Mouse (Mus musculus) lung, postnatal 36 days (tissue): ENCODE data around the gene Stard10.

Source experiments
- DNase-seq: peaks from one replicate; pipeline ENCODE4 v3.0.0; 2022; ENCODE audit warnings: mixed read lengths

Gene Stard10

DNA sequence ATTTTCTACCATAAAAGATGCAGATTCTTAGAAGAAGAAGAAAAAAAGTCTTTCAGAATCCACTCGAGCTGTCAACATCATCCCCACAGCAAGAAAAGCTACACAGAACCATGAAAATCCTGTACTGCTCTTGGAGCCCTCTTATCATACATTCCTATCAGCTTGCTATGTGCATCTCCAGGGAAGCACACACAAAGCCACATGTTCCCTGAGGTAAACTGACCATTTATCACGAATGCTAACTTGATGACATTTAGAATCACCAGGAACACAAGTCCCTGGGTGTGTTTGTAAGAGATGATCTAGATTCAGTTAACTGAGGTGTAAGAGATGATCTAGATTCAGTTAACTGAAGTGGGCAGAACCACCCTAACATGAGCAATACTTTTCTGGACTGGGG, 10.0 kb upstream of the Stard10 start:
- no peak for DNase-seq

DNA sequence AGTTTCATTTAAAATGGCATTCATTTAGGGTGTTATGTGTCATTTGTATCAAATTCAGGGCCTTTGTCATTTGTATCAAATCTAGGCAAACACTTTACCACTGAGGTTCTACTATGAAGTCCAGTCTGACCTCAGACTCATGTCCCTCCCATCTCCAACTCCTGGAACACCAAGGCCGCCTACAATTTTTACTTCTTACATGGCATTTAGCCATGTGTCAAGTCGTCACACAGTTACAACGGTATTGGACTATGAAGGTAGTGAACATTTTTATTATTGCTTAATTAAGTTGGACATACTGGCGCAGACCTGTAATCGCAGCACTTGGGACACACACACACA, 6.9 kb upstream of the Stard10 start:
- no peak for DNase-seq

DNA sequence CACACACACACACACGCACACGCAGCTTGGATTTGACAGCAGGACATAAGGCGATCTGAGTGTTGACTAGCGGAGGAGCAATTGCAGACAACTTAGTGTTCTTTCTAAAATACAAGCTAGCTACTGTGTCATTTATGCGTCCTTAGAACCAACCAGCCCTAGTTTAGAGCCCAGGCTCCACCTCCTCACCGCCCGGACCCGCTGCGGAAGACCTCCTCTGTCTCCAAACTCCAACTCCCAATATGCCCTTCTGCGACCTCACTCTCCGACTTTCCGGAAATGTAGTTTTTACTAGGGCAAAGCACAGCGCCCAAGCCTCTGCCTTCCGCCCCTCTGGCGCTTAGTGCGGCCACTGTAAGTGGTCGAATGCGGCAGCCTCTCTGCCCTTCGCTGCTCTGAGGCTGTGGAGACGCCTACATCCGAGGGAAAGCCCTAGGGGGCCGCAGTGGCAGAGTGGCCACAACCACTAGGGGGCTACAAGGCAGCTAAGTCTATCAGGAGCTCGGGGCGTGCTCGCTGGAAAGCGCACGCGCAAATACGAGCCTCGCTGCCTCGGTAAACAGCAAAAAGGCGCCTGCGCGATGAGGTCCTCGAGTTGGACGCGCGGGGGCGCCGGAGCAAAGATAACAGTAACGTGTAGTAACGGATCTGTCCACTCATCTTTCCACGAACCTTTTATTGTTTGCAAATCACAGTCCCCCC, 6.4 kb upstream of the Stard10 start:
- peak; percentile 100 for DNase-seq

DNA sequence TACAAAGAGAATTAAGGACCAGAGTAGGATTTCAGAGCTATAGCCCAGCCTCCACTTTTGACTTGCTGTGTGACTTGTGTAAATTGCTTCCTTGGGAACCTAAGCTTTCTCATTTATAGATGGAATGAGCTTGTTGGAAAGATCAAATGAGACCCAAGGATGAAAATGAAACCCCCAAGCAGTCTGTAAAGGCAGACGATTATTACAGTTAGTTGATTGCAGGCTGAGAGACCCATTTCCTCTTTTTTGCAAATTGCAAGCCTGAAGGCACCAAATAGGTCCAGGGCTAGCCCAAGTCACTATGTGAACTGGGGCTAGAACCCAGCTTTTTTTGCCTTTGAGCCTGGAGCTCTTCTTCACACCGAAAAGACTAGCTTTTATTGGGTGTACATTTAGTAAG, 5.8 kb upstream of the Stard10 start:
- peak; percentile 27 for DNase-seq

DNA sequence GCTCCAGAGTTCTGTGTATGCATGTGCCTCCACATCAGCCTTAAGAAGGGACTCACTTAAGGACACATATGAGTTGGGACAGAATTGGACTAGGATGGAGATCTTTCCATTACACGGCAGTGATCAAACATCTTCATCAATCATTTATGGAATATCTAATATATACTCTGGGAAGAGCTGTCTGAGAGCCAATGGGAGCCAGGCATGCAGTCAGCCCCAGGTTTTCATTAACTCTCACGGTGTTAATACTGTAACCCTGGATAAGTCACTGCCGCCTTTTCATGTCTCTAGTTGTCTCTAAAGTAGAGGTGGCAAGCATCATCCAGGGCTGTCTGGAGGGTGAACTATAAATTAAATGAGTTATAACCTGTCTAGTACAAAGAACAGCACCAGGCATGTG, 3.9 kb upstream of the Stard10 start:
- DNase-seq: no peak

DNA sequence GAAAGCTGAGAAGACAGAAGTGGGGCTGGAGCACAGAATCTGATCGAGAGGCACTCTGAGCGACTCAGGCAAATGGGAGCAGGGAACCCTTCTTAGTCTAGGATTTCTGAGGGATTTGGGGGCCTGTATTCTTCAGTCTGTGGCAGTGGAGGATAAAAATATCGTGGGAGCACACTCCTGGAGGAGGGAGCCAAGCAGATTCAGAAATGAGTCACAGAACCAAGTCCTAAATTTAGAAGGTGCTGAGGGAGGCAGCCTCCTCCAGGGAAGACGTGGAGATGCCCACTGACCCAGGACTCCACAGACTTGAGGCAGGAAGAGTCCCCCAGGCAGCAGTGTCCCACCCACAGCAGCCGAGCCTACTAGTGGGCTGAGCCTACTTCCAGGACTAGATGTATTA, 2.5 kb upstream of the Stard10 start:
- no peak for DNase-seq

DNA sequence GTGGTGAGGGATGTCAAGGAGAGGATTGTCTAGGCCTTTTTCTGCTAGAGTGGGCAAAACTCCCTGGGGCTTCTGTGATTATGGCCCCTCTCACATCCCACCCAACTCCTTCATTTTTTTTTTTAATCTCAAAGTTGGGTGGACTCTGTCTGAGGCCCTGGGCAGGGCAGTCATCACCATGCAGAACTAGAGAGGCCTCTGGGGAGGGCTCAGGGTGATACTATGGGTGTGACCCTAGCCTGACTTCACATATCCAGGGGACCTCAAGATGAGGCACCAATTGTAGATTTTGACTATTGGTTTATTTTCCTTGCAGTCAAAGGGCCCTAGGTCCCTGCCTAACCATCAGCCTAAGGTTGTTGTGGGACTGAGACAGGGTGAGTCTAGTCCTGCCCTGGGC, 1.2 kb upstream of the Stard10 start:
- no peak for DNase-seq

DNA sequence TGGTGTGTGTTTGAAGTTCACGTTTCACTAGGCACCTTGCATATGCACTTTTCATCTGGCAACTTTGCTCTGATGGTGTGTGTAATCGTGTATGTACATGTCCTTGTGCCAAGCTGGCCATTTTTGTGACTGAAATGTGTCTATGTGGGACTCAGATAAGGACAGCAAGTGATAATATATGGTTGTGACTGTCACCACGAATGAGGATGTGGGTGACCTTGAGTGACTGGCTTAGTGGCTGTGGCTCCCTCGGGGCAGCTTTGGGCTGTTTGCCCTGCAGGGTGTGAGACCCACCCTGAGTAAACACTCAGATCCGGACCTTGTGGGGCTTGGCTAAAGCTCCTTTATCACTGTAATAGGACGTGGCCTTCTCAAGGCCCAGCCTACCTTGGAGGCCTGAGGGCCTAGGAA, 290 bp upstream of the Stard10 start:
- DNase-seq: peak; percentile 65

DNA sequence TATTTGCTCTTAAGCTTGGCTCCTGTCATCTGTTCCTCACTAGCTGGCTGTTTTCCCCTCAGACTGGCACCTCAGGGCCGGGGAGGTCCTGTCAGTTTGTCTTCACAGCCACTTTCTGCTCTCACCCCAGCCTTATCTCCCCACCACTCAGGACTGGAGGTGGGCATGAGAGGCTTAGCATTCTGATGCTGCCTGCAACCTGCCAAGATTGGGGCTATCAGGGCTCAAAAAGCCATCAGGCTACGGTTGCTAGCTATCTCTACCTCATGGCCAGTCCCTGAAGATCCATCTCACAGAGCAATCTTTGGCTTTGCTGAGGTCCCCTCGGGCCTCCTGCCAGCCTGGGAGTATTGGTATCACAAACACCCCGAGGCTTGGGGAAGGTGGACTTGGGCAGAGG, 2.0 kb downstream of the Stard10 start:
- no peak for DNase-seq

DNA sequence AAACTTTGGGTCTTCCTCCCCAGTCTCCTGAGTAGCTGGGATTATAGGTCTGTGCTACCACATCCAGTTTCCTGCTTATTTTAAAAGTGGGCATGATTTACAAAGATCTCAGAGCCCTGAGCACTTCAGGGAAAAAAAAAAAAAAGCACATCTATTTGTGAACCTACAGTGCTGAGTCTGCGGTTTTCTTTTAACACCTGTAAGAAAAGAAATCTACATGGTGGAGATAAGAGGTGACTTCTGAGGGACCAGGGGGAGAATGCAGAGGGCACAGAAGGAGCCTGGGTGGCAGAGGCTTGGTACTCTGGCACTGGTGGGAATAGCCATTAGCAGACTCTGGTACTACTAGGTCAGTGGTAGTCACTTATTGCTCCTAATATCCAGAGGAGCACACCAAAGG, 2.9 kb downstream of the Stard10 start:
- no peak for DNase-seq

DNA sequence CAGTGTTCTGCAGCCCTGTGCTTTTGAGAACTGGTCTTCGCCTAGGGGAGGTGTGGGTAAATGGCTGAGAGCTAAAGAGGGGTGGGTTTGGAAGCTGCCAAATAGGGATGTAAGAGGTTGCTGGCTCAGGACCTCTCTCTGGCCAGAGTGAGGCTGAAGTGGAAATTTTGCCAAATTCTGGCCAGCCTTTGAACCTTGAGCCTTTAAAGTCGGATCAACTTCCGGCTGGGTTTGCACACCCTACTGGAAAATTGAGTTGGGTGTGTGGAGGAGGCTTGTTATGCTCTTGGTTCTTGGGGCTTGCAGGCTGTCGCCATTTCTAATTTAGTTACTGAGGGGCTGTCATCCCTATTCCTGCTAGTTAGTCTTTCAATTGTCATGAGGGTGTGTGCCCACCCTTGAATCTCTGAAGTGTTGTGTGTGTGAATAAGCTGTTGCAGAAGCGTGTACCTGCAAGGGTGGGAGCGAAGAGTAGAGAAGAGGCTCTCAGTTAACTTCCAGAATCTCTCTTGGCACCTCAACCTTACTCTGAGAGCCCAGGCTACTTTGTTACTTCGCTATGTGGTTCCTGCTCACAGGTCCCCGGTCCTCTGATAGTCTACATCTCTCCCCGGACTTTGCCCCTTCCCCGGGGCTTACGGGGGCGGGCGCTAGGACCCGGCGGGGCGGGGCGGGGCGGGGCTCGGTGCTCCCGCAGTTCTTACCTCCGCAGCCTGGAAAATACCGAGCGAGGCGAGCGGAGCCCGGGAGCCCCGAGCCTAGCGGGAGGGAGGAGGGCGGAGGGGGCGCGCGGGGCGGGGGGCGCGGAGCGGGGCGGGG, 3.7 kb downstream of the Stard10 start:
- peak; percentile 43 for DNase-seq

DNA sequence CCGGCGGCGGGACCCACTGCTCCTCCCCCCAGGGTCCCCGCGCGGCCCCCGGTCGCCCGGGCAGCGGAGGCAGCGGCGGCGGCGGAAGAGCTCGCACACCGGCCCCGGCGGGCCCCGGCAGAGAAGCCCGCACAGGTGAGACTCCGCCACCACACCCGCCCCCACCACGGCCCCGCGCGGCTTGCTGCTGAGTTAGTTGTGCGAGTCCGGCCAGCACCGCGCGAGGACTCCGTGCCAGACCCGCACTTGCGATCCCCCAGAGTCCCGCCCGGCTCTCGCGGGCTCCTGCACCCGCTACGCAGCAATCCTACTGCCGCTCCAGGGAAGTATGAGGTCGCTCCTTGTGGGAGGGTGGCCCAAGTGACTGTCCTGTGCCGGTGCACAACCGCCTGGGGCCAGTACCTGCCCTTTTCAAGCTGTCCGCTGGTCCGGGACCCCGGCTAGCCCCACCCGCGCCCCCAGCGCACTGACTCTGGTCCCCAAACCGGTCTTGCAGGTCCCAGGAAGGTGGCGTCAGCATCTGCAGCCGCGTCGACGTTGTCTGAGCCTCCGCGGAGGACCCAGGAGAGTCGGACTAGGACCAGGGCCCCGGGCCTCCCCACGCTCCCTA, 4.4 kb downstream of the Stard10 start:
- peak; percentile 54 for DNase-seq

DNA sequence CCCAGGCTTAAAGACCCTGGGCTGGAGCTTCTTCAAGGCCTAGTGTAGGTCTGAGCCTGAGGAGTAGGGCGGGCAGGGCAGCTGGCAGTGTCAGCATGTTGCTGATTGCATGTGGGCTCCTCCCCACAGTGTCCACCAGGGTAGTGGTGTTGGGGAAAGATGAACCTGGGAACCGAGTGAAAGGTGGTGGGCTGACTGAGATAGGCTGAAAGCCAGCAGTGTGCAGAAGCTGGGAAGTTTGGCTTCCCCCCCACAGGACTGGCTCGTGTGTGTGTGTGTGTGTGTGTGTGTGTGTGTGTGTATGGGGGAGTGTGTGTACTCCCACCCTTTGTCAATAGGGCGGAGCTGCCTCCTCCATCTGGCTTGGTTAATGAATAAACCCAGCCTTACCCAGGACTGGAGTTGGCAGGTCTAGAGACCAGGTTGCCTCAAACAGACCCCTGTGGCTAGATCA, 6.3 kb downstream of the Stard10 start:
- DNase-seq: no peak

DNA sequence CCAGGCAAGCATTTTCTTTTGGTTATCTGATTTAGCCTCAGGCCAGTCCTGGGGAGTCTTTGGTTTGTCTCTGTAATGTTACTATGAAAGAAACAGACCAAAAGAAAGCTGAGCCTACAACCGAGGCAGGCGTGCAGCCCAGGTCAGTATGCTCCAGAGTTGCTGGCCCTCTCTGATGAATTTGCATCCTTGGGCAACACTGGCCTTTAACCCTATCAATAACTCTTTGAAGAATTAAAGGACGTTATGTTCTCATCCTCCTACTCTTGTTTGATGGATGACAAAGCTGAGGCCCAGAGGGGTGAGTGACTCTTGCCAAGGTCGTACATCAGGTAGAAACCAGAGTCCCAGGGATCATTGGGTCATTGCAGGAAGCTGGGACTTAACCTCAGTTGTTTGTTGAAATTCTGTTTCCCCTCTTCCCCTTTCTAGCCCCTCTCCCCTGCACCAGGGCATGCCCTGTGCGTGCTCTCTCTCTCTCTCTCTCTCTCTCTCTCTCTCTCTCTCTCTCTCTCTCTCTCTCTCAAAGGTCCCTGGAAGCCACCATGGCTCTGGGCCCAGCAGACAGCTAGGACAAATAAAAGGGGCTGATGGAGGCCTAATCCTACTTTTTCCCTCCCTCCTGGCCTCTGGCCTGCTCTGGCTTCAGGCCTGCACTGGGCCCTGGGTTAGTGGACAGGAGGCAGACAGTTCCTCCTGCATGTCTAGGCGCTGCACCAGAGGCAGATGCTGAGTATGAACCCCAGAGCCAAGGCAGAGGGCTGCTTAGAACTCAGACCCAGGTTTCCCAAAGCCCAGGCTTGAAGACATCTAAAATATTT, 7.5 kb downstream of the Stard10 start:
- no peak for DNase-seq

DNA sequence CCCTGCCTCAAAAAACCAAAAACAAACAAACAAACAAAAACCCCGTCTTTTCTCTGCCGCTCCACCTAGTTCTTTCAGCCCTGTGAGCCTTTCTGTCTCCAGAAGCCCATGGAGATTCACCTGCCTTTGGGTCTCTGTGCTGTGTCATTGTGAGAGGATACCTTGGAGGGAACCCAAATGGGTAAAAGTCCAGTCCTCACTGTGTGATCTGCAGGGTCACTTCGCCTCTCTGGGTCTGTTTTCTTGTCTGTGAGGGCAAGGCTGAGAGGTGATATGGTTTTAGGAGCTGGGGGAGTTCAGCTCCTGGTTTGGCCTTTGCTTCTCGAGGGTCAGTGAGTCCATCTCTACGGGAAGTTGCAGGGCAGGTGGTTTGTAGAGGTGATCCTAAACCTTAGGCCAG, 9.1 kb downstream of the Stard10 start:
- no peak for DNase-seq

DNA sequence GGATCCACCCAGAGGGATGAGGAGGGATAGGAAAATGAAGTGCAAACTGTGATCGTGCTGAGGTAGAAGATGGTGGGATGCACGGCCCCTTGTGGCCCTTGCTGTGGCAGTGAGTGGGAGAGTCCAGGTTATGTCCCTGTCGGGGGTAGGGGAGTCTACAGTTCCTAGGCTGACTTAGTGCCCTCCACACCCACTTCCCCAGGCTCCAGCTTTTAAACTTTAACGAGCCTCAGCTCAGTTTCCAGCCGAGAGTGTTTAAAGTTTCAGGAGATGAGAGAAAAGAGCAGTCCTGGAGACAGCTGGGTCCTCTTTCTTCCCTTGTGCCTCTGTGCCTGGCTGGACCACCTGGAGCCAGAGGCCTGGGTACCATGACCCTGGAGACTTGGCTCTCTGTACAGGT, 10.4 kb downstream of the Stard10 start:
- DNase-seq: no peak

DNA sequence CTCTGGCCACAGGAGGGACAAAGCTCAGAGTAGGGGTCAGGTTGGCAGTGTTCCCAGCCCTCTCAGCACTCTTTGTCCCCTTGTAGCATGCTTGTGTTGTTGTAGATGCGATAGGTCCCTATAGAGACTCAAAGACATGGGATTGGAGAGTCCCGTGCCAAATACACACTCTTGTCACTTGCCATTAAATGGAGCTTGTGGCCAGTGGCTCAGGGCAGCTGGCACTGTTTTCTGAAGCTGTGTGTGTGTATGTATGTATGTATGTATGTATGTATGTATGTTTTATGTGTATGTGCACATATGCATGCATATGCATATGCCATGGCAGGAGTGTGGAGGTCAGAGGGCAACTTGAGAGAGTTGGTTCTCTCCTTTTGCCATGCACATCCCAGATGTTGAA, 10.9 kb downstream of the Stard10 start:
- DNase-seq: no peak

DNA sequence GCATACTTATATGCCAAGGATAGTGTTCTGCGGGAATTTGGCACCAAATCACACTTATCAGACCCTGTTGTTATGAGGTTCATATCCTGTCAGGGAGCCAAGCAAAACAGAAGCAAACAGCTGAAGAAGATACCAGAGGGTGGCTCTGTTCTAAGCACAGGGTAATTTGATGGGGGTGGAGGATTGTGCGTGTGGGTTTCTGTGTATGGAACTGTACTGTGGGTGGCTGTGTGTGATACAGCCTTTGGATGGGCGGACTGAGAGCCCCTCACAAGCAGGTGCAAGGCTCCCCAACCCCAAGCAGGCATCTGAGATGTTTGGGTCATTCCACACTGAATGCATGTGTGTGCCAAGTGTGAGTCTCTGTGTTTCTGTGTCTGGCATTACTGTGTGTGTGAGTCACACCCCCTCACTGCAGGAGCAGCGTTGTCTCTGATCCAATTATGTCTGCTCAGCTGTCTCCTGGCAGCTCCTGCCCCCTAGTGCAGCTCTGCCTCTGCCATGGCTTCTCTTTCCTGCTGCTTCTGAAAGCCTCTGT, 11.8 kb downstream of the Stard10 start:
- DNase-seq: no peak

DNA sequence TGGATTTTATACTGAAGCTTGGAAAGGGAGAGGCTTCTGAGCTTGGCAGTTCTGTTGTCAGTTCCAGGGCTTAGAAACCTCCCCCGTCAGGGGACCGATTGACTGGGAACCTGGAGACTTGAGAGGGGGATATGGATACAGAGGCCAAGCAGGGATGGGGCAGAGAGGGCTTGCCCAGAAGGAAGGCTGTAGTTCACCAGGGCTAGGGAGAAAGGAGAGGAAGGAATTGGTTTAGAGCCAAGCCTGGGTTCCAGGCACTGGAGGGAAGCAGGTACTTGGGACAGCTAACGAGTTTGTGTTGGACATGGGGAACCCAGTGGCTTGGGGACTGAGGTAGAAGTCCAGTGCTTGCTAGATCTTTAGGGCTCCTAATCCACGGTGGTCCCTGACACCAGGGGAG, 12.7 kb downstream of the Stard10 start:
- DNase-seq: no peak

DNA sequence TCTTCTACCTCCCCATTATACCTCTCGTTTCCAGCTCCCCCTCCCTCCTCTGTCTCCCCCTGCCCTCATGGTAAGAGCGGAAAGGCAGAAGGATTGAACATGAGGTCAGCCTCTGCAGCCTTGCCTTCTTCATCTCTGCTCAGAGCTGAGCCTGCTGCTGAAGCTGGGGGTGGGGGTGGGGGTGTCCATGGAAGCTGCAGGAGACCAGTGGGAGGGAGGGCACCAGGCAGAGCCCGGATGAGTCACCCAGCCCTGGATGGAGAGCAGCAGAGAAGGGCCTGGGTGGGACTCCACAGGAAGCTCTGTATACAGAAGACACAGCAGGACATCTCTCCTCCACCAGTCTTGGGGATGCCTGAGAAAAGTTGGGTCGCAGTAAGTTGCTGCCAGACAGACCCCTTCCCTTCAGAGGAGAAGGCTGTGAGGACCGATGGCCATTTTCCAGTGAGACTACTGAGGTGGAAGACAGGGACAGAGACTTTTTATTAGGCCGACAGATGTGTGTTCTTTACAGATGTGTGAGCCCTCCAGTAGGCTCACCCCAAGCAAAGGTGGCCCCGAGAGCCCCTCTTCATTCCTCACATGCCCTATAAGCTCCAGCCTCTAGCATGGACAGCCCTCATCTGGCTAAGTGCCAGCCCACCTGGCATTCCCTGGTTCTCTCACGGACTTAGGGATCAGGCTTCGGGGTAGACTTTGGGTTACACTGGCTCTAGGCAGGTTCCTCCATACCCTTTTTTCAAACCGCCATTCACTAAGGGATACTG, 13.4 kb downstream of the Stard10 start:
- DNase-seq: no peak

DNA sequence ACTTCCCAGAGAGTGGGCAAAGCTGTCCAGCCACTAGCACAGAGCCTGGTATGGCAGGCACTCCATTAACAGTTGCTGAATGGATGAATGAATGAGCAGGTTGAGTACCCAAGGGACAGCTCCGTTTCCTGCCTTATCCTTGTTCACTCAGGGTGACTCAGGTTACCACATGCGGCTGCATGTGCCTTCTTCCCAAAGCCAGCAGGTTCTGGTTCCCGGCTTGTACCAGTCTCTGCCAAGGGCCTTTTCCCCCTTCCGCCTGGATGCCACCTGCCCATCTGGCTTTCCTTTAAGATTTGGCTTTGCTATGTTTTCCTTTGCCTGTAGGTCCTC, 13.9 kb downstream of the Stard10 start:
- no peak for DNase-seq
